Mouse (Mus musculus) CH12.LX (cell line): ENCODE measurements around the gene Lgi2. TPM values are rescaled to one million over a fixed set of nuclear protein-coding genes. Genes with fewer than 3 reads are reported as not detected.

Experiments used
- DNase-seq: peaks from one replicate; pipeline ENCODE4 v3.0.0-alpha.2; 2013; ENCODE audit errors: extremely low read depth
- H3K27ac ChIP-seq: 2 replicates; pipeline ENCODE4 v1.5.1; 2012; ENCODE audit warnings: low read depth, mild to moderate bottlenecking, control low read depth, moderate library complexity; ENCODE audit not compliant: insufficient read depth
- H3K27me3 ChIP-seq: replicated peaks from 2 replicates; pipeline ENCODE3; 2012; ENCODE audit warnings: inconsistent platforms
- H3K36me3 ChIP-seq, 2 experiments: replicated peaks in 1 of 2; 2 replicates each; pipeline versions ENCODE3 to v1.6.1; 2012; ENCODE audit warnings: inconsistent platforms in 1 of 2, low read length in 1 of 2, mild to moderate bottlenecking in 1 of 2, mixed read lengths in 1 of 2, moderate library complexity in 1 of 2; ENCODE audit not compliant: control insufficient read depth in 1 of 2, insufficient read depth in 1 of 2
- H3K4me1 ChIP-seq, 2 experiments: 2 replicates each; pipeline ENCODE4 v1.6.1; 2012; ENCODE audit warnings: inconsistent platforms in 1 of 2, moderate library complexity in 1 of 2; ENCODE audit not compliant: insufficient read depth in 2 of 2, control insufficient read depth in 1 of 2
- H3K4me2 ChIP-seq: 2 replicates; pipeline ENCODE4 v1.6.1; 2012; ENCODE audit warnings: low read depth, mild to moderate bottlenecking, control low read depth; ENCODE audit not compliant: poor library complexity, insufficient read depth, severe bottlenecking
- H3K4me3 ChIP-seq, 3 experiments: fragments of 150-350 bp in 1 of 3; sonication (generic) in 1 of 3; replicated peaks in 1 of 3; 2 replicates each; pipeline versions ENCODE3 to v1.5.1; 2011 to 2012; ENCODE audit warnings: low read depth in 2 of 3, low read length in 2 of 3, mild to moderate bottlenecking in 2 of 3, moderate library complexity in 2 of 3, control low read depth in 1 of 3, improper control_type of control experiment in 1 of 3, inconsistent platforms in 1 of 3, mixed read lengths in 1 of 3; ENCODE audit not compliant: poor library complexity in 1 of 3
- H3K79me2 ChIP-seq: replicated peaks from 2 replicates; pipeline ENCODE4 v1.6.1; 2012; ENCODE audit warnings: mild to moderate bottlenecking, moderate library complexity; ENCODE audit not compliant: control insufficient read depth, poor library complexity, insufficient read depth, severe bottlenecking; ENCODE audit errors: extremely low read depth
- H3K9ac ChIP-seq: 2 replicates; pipeline ENCODE4 v1.6.1; 2012; ENCODE audit warnings: low read depth, mild to moderate bottlenecking, control low read depth, moderate library complexity; ENCODE audit not compliant: insufficient read depth
- H3K9me3 ChIP-seq: replicated peaks from 2 replicates; pipeline ENCODE3; 2012; ENCODE audit warnings: low read length, inconsistent platforms, mixed read lengths
- BHLHE40 ChIP-seq: IDR thresholded peaks from 2 replicates; pipeline ENCODE4 v1.6.1; 2011; ENCODE audit warnings: mild to moderate bottlenecking, low read depth, low read length, improper control_type of control experiment
- ELF1 ChIP-seq: IDR thresholded peaks from 2 replicates; pipeline ENCODE4 v1.6.1; 2014; ENCODE audit warnings: low read depth, mild to moderate bottlenecking, inconsistent platforms, low read length, improper control_type of control experiment
- EP300 ChIP-seq: IDR thresholded peaks from 2 replicates; pipeline ENCODE4 v1.6.1; 2011; ENCODE audit warnings: low read length, improper control_type of control experiment
- MAX ChIP-seq: IDR thresholded peaks from 2 replicates; pipeline ENCODE4 v1.6.1; 2011; ENCODE audit warnings: low read length, improper control_type of control experiment
- MAZ ChIP-seq: IDR thresholded peaks from 2 replicates; pipeline ENCODE4 v1.6.1; 2012; ENCODE audit warnings: low read depth, mild to moderate bottlenecking, inconsistent platforms, low read length, improper control_type of control experiment, moderate library complexity
- MXI1 ChIP-seq: IDR thresholded peaks from 2 replicates; pipeline ENCODE4 v1.6.1; 2011; ENCODE audit warnings: mild to moderate bottlenecking, low read depth, low read length, improper control_type of control experiment
- NELFE ChIP-seq: IDR thresholded peaks from 2 replicates; pipeline ENCODE4 v1.6.1; 2011; ENCODE audit warnings: low read depth, low read length, improper control_type of control experiment
- NRF1 ChIP-seq: IDR thresholded peaks from 2 replicates; pipeline ENCODE4 v1.6.1; 2014; ENCODE audit warnings: low read depth, mild to moderate bottlenecking, inconsistent platforms, low read length, improper control_type of control experiment, moderate library complexity
- POLR2AphosphoS2 ChIP-seq: IDR thresholded peaks from 2 replicates; pipeline ENCODE4 v1.6.1; 2011; ENCODE audit warnings: low read depth, low read length, improper control_type of control experiment
- RCOR1 ChIP-seq: conservative IDR thresholded peaks from 2 replicates; pipeline ENCODE4 v1.6.1; 2012; ENCODE audit warnings: low read depth, mild to moderate bottlenecking, inconsistent platforms, low read length, improper control_type of control experiment
- SMC3 ChIP-seq: IDR thresholded peaks from 2 replicates; pipeline ENCODE4 v1.6.1; 2011; ENCODE audit warnings: low read depth, low read length, improper control_type of control experiment
- USF2 ChIP-seq: conservative IDR thresholded peaks from 2 replicates; pipeline ENCODE4 v1.6.1; 2011; ENCODE audit warnings: low read depth, low read length, improper control_type of control experiment
- ZC3H11A ChIP-seq: IDR thresholded peaks from 2 replicates; pipeline ENCODE4 v1.6.1; 2012; ENCODE audit warnings: low read depth, mild to moderate bottlenecking, inconsistent platforms, low read length, improper control_type of control experiment
- ZNF384 ChIP-seq: IDR thresholded peaks from 2 replicates; pipeline ENCODE4 v1.6.1; 2012; ENCODE audit warnings: low read depth, low read length, improper control_type of control experiment, inconsistent platforms
- dilution Hi-C: fragments of 300-500 bp; cut with MboI; formaldehyde crosslinking; loops from 2 replicates; pipeline ENCODE4 v1.14.3; 2020; ENCODE audit warnings: low sequenced_read_pairs; ENCODE audit not compliant: extremely low pct_unique_long_range_greater_than_20kb, extremely low pct_ligation_motif_present
- in situ Hi-C: fragments of 300-500 bp; cut with MboI; formaldehyde crosslinking; loops from 3 replicates; pipeline ENCODE4 v1.14.3; 2019; ENCODE audit warnings: low sequenced_read_pairs, low pct_ligation_motif_present, low pct_unique_long_range_greater_than_20kb, mixed read lengths
- polyA plus RNA-seq: library from polyadenylated mRNA; unstranded; fragments of >175 nt; gene quantifications from 2 replicates; pipeline ENCODE4 v1.2.1, GENCODE M21; 2012; ENCODE audit warnings: low read depth; ENCODE audit not compliant: insufficient read length
- total RNA-seq, 2 experiments: library from RNA; depleted of rRNA; stranded (reverse); fragments of 300-350 nt in 1 of 2; fragments of >200 nt in 1 of 2; gene quantifications; 2 replicates each; pipeline ENCODE4 v1.2.3; 2012 to 2014

Gene Lgi2
- total RNA-seq (2012; rRNA removed), result not detected in 2 replicates
- not detected in 2 replicates for total RNA-seq (2014; rRNA removed)
- polyA plus RNA-seq, result not detected in 2 replicates

- no peak within 1 kb of the TSS for H3K27ac ChIP-seq
- TF ChIP-seq USF2, result no peak
- no peak for TF ChIP-seq POLR2AphosphoS2
- no peak for TF ChIP-seq MAZ
- H3K79me2 ChIP-seq, result no peaks in the 10 kb centered on the region
- H3K4me1 ChIP-seq, result peaks cover 0 to 6% of the 10 kb centered on the region in 2 experiments; a peak in 1 of 4 replicates
- in situ Hi-C loops (no loop called here), dilution Hi-C loops (no loop called here)
- no peak within 1 kb of the TSS for H3K9ac ChIP-seq
- H3K27me3 ChIP-seq, result no peaks in the 10 kb centered on the region
- H3K4me2 ChIP-seq, result no peak within 1 kb of the TSS
- peaks cover 22% of the 10 kb centered on the region for H3K9me3 ChIP-seq
- H3K36me3 ChIP-seq, result no peaks in the 10 kb centered on the region
- DNase-seq, result no peak
- H3K4me3 ChIP-seq, result no peak within 1 kb of the TSS
Observed at GRCm38 (mm10) chr5:52565813-52566531, at the start of gene Lgi2. TSS of gene Lgi2 (minus strand) at chr5:52566462.

- dilution Hi-C loops, result no loop called here
- Histone ChIP-seq H3K27ac (no peak overlapping the region), H3K79me2 (no peaks in the 10 kb centered on the region), H3K4me1 (peaks cover 0 to 11% of the 10 kb centered on the region in 2 experiments; a peak in 2 of 4 replicates), H3K4me3 (no peak overlapping the region), H3K36me3 (no peaks in the 10 kb centered on the region)
- in situ Hi-C loops, result no loop called here
- TF ChIP-seq ZC3H11A (no peak), RCOR1 (no peak), BHLHE40 (no peak), MAX (no peak), ZNF384 (no peak), SMC3 (no peak), MXI1 (no peak), MAZ (no peak), EP300 (no peak), NRF1 (no peak), NELFE (no peak), POLR2AphosphoS2 (no peak), ELF1 (no peak)
- TF ChIP-seq, all 38 proteins: peak for 0
- Histone ChIP-seq H3K9ac (no peak overlapping the region), H3K4me2 (no peak overlapping the region), H3K9me3 (no peaks in the 10 kb centered on the region), H3K27me3 (no peaks in the 10 kb centered on the region)
- DNase-seq, result no peak
Observed at GRCm38 (mm10) chr5:52615421-52615820, 49.2 kb upstream of the Lgi2 start.
